Mouse (Mus musculus) c-Kit-negative CD71-positive TER-119-positive erythroid progenitor cells, embryonic 14.5 days (primary cell): Measurements from ENCODE around the gene Slit3.

ENCODE experiments used
- DNase-seq: peaks from one replicate; pipeline ENCODE4 v3.0.0-alpha.2; 2013; ENCODE audit warnings: low read depth, low spot score

Slit3 gene

DNA sequence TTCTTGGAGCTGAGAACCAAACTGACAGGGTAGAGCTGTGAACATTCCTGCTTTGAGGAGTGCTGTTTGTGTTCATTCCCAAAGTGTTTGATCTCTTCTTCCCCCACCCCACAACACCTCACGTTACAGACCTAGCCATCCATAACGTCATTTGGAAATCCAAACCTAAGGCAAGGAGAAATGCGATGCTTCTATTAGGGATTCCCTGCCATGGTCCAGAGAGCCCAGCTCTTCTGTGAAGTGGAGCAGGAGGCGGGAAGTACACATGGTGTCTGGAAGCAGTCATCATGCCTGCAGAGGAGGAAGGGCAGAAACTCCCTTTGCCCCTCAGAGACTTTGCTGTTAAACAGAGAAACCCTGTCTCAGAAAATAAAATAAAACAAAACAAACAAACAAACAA is 555.7 kb downstream of the Slit3 start:
- no peak for DNase-seq

DNA sequence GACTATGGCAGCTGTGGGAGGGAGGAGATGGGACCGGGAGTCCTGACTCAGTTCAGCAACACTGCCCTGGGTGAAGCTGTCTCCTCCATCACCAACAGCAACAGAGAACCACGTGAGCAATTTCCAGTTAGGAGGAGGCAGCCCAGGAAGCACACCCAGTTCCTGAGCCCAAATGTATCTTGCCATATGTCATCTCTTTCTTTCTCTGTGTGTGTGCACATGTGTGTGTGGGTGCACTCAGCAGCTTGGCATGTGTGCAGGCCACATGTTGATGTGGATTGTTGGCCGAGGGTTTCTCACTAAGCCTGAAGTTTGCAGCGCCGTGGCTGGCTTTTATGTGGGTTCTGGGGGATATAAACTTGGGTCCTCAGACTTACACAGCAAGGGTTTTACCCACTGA is 559.0 kb downstream of the Slit3 start:
- no peak for DNase-seq

DNA sequence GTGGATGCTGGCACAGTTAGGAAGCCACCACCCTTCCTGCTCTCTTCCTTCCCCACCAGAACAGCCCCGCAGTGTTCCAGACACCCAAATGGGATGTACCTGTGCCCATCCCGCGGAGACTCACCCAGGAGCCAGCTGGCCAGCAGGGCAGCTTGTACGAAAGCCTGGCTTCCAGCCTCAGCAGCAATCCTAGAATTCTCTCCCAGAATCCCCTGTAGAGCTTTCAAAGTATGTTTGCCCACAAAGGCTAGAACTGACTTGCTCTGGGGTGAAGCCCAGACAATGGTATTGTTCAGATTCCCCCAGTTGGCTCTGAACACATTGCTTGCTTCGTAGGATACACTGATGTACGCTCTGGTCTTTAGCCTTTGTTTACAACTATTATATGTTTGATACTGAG is 566.3 kb downstream of the Slit3 start:
- DNase-seq, result no peak

DNA sequence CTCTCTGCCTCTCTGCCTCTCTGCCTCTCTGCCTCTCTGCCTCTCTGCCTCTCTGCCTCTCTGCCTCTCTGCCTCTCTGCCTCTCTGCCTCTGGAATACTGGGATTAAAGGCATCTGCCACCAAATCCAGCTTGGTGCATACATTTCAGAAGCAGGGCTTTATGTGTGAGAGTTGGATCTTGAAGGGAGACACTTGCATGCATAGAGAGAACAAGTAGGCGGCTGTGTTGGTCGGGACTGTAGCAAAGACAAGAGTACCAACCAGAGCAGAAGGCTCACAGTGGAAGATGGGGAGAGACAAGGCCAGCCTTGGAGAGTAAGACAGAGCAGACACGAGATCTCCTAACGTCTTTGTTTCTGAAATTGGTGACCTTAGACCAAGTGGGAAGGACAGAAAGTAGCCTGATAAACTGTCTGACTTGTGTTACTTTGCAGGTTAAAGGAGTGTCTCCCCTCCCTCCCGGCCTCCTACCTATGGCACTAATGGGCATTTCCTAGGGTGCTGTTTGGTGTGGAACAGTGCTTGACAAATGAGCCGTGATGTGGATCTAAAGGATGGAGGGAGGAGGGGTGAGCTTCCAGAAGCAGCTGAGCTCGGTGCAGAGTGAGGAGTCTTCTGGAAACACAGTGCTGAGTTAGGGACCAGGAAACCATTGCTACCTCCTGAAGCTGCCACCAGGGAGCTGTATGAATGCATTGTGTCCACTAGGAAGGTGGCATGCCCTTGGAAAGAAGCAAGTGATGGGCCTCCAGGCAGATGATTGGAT is 569.7 kb downstream of the Slit3 start:
- no peak for DNase-seq

DNA sequence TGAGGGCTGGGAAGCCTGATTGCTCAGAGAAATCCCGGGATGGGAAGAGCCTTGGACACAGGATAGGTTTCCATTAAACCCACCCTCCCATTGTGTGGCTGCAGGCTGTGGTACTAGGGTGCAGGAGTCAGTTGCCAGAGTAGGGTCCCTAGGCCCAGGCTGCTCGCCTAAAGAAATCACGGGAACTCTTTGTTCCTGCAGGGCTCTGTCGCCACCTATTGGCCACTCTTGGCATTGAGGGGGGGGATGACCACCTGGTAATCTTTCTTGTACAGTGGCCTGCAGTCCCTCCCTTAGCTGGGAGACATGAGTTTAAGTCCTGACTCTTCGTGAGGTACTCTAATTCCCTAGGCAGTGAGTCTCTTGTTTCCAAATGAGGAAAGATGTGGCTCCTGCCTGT is 572.1 kb downstream of the Slit3 start:
- no peak for DNase-seq

DNA sequence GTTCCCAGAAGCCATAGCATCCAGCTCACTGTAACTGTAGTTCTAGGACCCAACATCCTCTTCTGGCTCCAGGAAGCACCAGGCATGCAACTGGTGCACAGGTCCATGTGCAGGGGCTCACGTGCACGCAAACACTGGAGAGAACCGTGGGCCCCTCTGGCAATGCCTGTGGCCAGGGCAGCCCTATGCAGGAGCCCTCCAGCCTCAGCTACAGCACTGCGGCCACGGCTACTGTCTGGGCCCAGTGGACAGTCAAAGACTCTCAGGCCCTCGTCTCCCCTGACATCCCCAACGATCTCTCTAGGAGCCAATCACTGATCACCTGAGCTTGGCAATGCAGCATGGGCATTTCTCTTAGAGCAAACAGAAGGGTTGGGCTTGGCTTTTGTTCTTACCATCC is 572.6 kb downstream of the Slit3 start:
- no peak for DNase-seq

DNA sequence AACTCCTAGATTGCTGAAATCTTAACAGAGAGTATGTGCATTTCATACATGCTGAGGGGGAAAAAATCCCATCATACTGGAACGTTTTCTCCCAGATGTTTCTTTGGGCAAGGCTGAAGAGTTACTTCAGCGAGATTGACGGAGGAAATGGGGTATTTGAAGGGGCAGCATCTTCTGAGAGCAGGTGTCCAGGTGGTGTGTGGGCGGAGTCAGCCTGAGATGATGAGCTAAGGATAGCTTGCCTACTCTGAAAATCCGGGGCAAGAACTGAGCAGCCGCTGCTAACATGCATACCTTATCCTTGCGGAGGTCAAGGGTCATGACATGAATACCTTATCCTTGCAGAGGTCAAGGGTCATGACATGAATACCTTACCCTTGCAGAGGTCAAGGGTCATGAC is 576.5 kb downstream of the Slit3 start:
- no peak for DNase-seq

DNA sequence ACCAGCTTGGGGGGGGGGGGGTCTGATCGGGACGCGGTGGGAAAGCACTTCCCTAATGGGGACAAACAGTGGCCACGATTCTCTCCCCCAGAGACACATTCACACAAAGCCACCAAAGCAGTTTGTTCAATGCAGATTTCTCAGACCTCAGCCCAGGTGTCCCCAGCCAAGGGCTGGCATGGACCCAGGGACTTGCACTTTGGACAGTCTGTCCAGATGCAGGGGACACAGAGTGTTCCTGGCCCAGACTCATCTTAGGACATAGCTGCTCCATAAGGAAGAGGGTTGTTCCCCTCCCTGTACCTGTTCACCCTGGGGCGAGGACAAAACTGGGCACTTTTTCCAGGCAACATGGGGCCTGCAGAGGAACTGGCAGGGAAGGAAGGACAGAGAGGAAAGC is 577.9 kb downstream of the Slit3 start:
- no peak for DNase-seq

DNA sequence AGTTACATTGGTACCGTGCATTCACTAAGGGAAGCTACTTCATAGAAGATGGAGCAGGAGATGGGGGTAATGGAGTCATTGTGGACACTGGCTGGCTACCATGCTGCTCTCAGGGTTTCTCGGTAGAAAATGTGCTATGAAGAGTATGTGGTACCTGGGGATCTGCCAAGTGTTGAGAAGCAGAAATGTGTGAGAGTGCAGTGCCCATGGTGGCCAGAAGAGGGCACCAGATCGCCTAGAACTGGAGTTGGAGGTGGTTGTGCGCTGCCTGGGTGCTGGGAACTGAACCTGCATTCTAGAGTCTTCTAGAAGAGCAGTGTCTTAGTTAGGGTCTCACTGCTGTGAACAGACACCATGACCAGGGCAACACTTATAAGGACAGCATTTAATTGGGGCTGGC is 582.4 kb downstream of the Slit3 start:
- peak; percentile 4 for DNase-seq

DNA sequence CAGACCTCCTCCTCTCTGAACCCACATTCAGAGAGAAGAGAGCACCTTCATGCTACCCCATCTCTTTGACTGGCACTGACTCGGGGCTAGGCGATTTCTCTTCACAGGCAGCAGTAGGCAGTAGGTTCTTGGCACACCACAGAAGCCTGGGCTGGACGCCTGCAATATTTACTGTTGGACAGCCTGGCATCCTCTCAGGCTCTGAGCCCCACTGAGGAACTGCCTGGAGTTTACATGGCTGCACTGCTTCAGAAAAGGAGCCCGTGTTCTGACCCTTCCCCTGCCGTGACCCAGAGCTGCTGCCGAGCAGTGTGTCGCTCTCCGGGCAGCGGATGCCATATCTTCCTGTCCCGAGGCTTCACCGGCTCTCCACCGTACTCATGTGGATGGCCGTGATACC is 583.4 kb downstream of the Slit3 start:
- no peak for DNase-seq

DNA sequence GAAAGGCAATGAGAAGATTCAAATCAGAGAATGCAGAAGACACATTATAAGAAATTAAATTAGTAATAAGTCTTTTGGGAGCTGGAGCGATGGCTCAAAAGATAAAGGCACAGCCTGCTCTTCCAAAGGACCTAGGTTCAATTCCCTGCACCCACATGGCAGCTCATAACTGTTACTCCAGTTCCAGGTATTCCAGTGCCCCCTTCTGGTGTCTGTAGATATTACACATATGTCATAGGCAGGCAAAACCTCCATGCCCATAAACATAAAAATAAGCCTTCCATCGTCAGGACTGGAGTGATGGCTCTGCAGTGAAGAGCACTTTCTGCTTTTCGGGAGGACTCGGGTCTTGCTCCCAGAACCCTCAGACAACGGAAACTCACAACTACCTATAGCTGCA is 583.9 kb downstream of the Slit3 start:
- DNase-seq, result no peak

DNA sequence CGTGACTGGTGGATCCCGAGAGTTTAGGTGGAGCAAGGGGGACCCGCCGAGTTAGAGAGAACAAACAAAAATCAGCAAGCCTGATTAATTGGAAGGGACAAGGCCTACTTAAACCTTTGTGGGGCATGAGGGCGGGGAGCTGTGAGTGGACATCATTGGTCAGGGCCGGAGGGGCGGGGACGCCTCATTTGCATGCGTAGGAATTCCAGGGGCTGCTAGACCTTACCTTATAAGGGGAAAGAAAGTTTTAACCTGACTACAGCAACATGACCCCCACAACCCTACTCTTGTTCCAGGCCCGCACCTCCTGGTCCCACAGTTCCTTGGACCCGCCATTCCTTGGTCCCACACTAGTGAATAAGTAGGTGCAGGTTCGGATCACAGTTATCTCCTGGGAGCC is 586.4 kb downstream of the Slit3 start:
- DNase-seq, result no peak

DNA sequence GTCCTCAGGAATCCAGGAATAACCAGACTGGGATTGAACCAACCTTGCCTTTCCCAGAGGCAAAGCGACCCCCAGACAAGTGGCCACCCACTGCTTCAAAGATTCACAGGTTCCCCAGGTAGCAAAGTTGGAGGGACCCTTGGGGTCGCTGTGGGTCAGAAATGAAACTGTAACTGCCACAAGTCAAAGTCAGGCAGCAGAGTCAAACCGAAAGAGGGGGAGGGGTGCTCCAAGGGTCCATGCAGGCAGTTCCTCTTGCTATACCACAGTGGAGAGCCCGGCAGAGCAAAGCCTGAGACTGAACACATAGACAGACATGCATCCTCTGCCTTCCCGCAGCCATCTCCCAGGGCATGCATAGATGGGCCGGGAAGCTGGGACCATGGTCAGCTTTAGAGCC is 590.3 kb downstream of the Slit3 start:
- no peak for DNase-seq

DNA sequence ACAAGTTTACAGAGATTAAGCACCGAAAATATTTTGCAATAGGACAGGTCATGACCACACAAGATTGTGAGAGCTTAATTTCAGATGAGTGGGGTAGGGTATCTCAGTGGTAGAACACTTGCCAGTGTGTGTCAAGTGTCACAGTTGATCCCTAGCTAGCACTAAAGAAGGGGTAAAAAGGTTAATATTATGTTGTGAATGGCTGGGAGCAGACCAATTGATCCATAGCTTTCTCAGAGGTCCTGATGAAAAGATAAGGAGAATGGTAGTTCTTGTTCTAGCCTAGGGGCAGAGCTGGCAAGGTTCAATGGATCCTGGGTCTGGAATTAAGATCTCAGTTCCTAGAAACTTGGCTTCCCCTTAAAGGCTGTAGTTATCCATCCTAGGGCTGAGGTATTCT is 597.9 kb downstream of the Slit3 start:
- DNase-seq, result no peak

DNA sequence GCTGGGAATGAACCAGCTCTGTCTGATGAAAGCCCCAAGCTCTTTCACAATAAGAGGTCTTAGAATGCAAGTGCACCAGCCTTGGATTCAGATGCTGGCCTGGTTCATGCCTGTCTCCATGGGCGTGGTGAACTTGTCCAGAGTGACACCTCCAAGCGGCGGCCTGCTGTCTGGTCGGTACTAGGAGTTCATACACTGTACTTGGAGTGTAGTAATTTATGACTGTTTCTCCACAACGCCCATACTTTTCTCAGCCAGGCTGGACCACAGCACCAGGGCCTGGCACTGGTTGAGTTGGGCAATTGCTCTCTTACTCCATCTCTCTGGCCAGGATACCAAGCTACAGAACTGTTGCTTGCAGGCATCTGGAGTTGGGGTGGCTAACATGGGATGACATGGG is 602.9 kb downstream of the Slit3 start:
- DNase-seq, result no peak

DNA sequence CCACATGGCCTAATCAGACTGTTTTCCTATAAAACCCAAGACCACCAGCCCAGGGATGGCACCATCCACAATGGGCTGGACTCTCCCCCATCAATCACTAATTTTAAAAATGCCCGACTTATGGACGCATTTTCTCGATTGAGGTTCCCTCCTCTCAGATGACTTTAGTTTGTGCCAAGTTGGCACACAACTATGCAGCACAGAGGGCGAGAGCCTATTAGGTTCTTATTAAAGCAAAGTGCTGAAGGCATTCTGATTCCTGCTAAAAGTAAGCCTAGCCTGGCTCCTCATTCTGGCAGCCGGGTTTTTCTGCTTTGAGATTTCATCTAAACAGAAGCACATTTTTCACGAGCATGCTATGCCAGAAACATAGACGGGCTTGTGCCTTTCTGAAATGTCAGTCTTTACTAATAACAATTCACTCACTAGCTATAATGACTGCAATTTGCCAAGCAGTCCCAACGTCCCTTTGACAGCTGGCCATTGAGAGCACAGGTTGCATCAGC is 605.4 kb downstream of the Slit3 start:
- DNase-seq, result no peak

DNA sequence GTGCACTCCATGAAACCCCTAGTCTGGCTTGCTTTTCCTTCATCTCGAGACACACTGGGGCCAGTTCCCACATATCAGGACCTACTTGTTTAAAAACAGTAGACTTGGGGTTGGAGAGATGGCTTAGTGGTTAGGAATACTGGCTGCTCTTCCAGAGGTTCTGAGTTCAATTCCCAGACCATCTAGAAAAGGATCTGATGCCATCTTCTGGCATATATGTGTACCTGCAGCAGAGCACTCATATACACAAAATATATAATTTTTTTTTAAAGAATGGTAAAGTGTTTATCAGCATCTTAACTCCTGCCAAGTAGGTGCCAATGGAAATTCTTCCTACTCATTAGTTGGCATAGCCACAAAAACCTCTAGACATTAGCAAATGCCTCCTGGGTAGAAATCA is 607.2 kb downstream of the Slit3 start:
- DNase-seq, result no peak

DNA sequence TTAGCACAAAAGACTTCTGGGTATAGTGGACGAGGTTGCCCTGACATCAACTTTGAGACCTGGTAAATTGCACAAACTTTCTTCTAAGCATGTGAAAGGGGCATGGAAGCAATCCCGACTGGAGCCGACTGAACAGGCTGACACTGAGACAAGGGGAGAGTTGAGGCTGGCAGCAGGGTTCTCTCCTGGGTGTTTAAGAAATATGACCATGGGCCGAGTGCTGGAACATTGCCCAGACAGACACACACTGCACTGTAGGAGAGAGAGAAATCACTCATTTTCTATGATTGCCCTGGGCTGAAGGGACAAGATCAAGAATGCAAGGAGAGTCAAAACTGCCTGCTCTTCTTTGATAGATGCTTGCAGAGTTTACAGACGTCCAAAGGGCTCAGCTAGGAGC is 608.2 kb downstream of the Slit3 start:
- no peak for DNase-seq

DNA sequence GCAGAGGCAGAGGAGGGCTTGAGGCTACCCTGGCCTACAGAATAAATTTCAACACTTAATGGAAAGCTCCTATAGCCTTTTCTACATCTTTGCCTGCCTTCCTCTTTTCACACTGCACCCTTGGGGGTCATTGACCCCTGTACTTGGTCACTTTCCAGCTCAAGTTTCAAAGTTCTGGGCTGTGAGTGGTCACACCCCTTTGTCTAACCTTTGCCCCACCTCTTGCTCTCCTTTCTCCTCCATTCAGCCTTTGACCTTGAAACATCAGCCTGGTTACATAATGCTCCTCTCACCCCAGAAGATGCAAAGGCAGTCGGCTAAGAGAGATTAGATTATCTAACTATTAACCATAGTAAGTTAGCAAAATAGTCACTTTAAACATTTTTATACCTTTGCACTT is 611.3 kb downstream of the Slit3 start:
- DNase-seq, result no peak

DNA sequence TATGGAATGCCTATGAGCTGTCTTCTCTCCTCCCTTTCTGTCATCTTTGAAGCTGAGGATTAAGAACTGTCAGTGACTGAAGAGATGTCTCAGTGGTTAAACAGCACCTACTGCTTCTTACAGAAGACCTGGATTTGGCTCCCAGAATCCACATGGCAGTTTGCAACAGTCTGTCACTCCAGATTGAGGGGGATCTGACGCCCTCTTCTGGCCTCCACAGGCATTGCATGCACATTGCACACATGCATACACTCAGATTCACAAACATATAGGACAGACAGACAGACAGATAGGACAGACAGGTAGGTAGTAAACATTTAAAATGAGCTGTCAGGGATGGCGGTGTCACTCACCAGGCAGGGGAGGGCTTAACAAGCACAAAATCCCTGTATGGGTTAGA is 615.8 kb downstream of the Slit3 start:
- DNase-seq, result no peak

DNA sequence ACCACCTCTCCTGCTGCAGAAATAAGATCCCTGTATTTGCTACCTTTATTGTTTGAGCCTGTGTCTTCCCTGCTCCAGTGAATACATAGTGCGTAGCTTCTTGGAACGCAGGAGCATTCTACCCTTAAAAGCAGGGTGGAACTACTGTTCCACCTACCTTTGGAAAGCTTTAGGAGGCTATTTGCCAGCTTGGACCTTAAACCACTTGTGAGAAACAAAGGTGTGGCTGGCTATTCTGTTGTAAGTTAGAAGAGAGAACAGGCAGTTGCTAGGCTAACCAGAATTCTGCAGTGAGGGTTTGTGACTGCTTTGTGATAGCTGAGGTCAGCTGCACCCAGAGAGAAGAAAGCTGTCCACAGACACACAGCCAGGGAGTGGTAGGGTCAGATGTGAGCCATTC is 616.2 kb downstream of the Slit3 start:
- DNase-seq, result no peak

DNA sequence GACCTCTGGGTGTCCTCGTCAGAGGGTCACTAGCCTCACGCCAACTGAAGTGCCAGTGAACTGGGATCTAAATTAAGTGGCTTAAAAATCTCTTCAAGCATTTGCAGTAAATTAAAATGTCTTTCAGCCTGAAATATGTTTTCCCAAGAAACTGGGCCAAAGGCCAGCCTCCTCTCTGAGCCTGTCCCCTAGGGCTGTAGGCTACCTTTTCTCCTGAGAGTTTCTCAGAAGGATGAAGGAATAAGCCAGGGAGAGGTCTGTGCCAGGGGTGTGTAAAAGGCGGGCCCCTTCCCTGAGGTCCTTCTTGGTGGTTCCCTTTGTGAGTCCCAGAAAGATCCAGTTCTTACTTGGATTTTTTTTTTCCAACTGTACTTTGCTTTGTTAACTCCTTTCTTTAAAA is 617.1 kb downstream of the Slit3 start:
- no peak for DNase-seq

DNA sequence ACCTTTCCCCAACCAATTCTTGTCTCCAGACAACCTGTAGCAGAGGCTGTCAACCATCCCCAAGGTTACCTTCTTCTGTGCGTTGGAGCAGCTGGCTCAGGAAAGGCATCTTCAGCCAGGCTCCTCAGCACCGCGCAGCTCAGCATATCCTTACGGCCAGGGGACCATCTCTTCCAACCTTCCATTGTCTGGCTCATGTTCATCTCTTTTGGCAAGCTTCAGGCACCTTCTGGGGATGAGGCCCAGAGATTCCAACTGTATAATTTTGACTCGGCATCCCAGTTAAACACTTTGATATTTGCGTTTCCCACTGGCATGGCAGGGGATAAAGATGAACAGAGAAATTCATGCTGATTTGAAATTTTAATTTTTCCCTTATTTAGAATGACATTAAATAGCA is 622.6 kb downstream of the Slit3 start:
- DNase-seq, result no peak

DNA sequence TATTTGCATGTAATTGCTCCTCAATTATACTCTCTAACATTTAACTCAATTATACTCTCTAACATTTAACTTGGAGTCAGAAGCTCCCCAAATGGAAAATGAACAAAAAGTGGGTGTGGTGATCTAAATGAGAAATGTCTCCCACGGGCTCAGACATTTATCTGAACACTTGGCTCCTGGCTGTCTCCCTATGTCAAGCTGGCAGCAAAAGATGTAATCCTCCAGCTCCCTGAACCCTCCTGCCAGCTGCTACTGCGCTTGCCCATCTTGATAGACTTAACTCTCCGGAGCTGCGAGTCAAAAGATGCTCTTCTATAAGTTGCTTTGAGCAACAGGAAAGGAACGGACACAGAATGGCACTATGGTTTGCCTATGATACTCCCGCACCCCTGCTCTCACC is 623.5 kb downstream of the Slit3 start:
- no peak for DNase-seq
